Mouse (Mus musculus) neutrophil, adult 5-6 weeks (primary cell): ENCODE data around the gene AC140267.1. TPM values are rescaled to one million over a fixed set of nuclear protein-coding genes. Genes with fewer than 3 reads are reported as not detected.

Experiments used
- ATAC-seq: fragments of 151-379, 151-347 bp; 2 replicates; pipeline ENCODE4 v1.8.0; 2017; ENCODE audit warnings: mild to moderate bottlenecking, moderate TSS enrichment; ENCODE audit not compliant: insufficient number of reproducible peaks, poor library complexity, low FRiP score, severe bottlenecking; ENCODE audit errors: extremely low read depth
- total RNA-seq: library from RNA; stranded (forward); fragments of 200-1000 nt; gene quantifications from 2 replicates; pipeline ENCODE4 v1.2.3, GENCODE M21; 2017

AC140267.1 gene
- total RNA-seq, result not detected in 2 replicates

- ATAC-seq, result no peak
Observed at GRCm38 (mm10) chr15:80235535-80235934, at the start of gene AC140267.1. AC140267.1 (plus strand) TSS chr15:80235835.

GRCm38 (mm10) chr15:80188927-80189326 lies 46.7 kb upstream of the AC140267.1 start:
- ATAC-seq, result no peak

GRCm38 (mm10) chr15:80190075-80190474 lies 45.6 kb upstream of the AC140267.1 start:
- no peak for ATAC-seq

DNA sequence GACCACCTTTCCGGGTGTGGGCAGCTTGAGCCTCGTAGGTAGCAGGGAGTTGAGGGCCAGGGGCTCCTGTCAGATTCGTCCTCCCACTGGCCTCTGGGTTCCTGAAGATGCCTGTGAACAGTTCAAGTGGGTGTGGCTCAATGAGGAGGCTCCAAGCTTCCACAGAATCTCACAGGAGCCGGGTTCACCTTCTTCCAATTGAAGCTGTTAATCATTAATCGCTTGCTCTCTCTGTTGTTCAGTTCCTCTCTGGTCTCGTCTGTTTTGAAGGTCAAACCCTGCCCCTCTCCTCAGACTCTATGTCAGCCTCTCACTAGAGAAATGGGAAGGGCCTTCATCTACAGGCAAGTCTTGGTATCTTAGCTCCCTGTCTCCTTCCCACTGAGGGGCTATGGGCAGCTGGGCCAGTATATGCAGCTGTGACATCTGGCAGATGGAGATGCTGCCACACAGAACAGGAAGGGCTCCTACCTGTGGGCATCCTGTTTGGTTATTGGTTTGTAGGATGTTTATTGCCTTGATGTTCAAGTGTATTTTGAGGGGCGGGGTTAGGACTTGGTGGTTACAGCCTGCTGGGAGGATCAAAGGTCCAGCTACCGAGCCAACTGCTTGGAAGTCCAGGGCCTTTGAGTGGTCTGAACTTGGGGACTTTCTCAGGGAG lies 43.9 kb upstream of the AC140267.1 start:
- ATAC-seq, result no peak

GRCm38 (mm10) chr15:80192246-80192585 lies 43.4 kb upstream of the AC140267.1 start:
- no peak for ATAC-seq

DNA sequence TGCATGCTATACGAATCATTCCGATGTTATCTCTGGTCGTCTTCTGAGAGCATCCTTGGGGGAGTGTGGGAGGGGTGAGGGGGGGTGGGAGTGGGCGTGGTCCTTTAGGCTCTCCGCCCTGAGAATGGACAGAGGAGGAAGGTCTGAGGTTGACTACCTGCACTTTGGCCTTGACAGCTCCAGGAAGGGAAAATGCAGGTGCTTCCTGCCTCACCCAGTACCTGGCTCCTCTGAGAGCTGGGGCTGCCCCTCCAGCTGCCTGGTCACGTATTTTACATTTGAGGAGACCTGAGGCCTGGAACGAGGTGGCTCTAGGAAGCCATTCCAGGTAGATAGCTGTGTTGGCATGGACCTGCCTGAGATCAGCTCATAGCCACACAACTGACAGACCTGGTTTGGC lies 42.8 kb upstream of the AC140267.1 start:
- ATAC-seq, result no peak

GRCm38 (mm10) chr15:80199556-80199955 lies 36.1 kb upstream of the AC140267.1 start:
- ATAC-seq, result no peak

- no peak for ATAC-seq
Observed at GRCm38 (mm10) chr15:80202111-80202775, 33.4 kb upstream of the AC140267.1 start.

GRCm38 (mm10) chr15:80203406-80203805 lies 32.2 kb upstream of the AC140267.1 start:
- 0 out of 2 replicates have a peak, but pooled peaks have one; percentile 6 for ATAC-seq

DNA sequence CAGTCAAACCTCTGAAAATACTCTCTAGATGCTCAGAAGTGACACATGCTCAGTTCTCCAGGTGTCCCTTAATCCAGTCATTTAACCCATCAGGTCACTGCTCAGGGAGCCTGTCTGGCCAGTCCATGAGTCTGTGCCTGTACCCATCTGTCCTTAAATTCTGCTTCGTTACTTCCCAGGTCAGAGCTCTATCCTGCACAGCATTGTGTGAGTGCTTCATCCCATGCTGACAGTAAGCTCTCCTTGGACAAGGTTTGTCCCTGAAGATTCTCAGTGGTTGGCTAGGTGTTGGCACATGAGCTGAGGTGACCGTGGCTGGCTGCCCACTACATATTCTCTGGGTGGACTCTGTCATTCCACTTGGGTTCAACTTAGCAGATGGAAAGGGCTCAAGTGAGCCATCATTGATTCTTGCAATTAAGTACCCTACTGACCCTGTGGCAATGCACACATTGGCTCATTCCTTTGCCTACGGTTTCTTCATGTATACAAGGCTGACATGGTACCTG lies 29.5 kb upstream of the AC140267.1 start:
- ATAC-seq, result no peak

DNA sequence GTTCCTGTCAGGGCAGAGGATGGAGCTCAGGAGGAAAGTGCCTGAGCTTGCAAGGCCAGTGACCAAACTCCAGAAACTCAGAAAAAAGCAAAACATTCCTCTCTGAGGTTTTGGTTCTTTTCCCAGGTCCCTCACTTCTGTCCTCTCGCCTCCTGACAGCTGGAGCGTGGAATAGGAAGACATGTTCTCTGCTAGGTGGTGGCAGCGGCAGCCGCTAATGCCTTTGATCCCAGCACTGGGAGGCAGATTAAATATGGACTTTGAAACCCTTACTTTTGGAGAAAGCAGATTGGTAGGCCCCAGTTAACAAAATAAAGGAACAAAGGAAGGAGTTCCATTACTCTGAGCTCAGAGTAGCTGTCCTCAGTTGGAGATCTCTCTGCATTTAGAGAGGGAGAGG lies 27.2 kb upstream of the AC140267.1 start:
- no peak for ATAC-seq

- ATAC-seq, result no peak
Observed at GRCm38 (mm10) chr15:80213688-80214087, 21.9 kb upstream of the AC140267.1 start.

GRCm38 (mm10) chr15:80215716-80216479 lies 19.7 kb upstream of the AC140267.1 start:
- ATAC-seq, result no peak; the same call in 1 of the 2 replicates

DNA sequence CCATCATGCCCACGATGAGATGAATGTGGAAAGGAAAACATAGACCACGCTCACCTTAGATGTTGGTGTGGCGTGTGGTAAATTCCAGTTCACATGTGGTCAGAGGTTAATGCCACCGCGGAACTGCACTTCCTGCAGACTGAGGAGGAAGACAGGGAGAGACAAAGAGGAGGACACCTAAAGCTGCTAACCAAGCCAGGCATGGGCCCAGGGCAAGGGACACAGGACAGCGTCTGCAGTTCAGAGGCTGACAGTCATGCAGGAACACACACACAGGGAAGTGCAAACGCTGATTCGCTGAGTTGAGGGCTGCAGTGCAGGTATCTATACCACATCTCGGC lies 19.2 kb upstream of the AC140267.1 start:
- ATAC-seq, result no peak

DNA sequence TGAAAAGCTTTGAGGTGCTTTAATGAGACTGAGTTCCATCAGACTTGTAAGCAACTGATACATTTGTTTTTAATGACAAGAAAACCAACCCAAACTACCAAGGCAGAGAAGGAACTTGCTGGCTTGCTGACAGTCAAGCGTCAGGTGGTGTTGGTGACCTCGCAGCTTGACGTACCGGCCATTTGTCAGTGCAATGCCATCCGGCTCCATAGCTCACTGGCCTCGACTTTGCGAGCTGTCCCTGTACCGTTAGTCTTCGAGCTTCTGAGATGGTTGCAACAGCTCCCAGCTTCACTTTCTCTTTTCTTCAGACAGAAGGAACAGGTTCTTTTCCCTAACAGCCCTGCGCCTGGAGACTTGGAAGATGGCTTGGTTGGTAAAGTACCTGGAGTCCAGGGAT lies 18.2 kb upstream of the AC140267.1 start:
- ATAC-seq, result no peak

GRCm38 (mm10) chr15:80219211-80219610 lies 16.4 kb upstream of the AC140267.1 start:
- peak; percentile 50 for ATAC-seq

DNA sequence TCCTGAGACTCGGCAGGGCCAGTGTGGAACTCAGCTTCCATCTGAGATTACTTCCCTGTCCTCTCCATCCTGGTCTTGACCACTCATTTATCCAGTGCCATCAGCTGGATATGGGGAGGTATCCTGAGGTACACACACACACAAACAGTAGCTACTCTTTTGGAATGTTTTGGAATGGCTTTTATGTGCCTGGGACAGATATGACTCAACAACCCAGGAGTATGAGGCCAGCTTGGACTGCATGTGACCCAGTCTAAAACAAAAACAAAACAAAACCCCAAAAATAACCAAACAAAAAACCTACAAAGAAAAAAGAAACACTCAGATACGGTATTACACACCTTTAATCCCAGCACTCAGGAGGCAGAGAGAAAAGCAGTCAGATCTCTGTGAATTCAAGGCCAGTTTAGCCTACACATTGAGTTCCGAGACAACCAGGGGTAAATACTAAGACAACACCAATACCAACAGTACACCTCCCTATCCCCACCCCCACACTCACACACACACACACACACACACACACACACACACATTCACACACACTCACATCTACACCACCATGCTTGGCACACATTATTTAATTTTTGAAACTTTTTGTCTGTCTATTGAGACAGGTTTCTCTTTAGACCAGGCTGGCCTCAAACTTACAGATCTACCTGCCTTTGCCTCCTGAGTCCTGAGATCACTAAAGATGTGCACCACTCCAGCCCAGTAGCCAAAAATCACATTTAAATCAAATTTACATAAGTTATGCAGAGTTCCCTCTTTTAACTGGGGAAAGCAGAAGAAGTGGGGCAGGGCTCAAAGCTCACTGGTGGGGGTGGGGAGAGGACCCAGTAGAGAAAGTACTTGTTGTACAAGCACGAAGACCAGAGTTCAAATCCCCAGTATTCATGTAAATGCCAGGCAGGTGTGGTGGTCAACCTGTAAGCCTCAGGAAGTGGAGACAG lies 15.7 kb upstream of the AC140267.1 start:
- no peak for ATAC-seq

DNA sequence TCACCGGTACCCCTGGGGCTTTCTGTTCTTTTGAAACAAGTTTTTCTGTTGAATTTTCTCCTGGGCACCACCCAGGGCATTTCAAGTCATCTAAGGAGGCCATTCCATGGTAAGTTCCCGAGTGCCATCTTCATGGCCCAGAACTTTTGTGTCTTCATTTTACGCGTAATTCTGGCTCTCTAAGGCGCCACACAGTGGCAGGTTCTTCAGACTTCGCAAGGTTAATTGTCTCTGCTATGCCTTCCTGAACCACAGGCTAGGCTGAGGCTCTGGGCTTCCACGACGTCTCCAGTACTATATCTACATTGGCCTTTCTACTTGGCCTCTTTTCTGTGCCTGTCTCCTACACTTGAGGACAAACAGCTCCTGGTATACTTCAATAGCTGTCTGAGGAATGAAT lies 14.6 kb upstream of the AC140267.1 start:
- ATAC-seq, result no peak

GRCm38 (mm10) chr15:80223751-80224150 lies 11.9 kb upstream of the AC140267.1 start:
- ATAC-seq, result no peak
